Mouse (Mus musculus) mature B cell (primary cell): ENCODE data around the gene Trpt1.

Experiments used
- in situ Hi-C: fragments of 300-500 bp; cut with MboI; formaldehyde crosslinking; loops from 2 replicates; pipeline ENCODE4 v1.14.3; 2019

The Trpt1 gene

GRCm38 (mm10) chr19:7040637-7041130, 44.8 kb downstream of the Trpt1 start:
- in situ Hi-C loops = no loop called here

GRCm38 (mm10) chr19:7041171-7041570, 45.2 kb downstream of the Trpt1 start:
- in situ Hi-C loops = no loop called here

- in situ Hi-C loops = no loop called here
Measured at GRCm38 (mm10) chr19:7044279-7044678, 48.3 kb downstream of the Trpt1 start.

- in situ Hi-C loops = no loop called here
Measured at GRCm38 (mm10) chr19:7044706-7045105, 48.8 kb downstream of the Trpt1 start.
